19 mouse cellular contexts compared by ENCODE assay signal in the genomic region with DNA sequence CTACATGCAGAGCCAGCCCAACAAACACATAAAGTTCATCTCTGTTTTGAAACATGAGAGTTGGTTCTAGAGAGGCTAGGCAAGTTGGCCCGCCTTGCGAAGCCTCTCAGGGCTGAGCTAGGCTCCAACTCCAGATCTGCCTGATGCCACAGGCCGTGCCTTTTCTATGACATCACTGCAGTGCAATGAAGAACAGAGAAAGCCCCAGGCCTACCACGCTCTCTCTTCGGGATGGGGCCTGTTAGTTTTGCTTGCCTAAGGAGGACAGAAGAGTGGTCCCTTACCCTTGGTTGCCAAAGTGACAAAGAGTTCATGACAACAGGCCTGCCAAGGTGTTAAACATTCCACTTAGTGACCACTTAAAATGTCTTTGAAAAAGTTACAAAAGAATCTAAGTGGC.
DNase-seq lines count a peak whose midpoint lies in the region; ATAC-seq and TF ChIP-seq lines count a peak whose summit lies in the region.
"Had no signal": no experiment of that assay in that cellular context is flagged by ENCODE, and none has a peak within 500 bp of the region (broad histone marks: within the 10 kb centered on the region; RNA-seq: fewer than 3 reads in every experiment).

No protein-coding gene starts in this region.

- H3K4me3 ChIP-seq in heart, embryonic 14.5 days (ENCODE audit: control insufficient read depth in 1 of 2, insufficient read depth in 1 of 2, low read depth in 1 of 2, low read length in 2 of 2) = no peak overlapping the region
- no peak overlapping the region for H3K4me3 ChIP-seq in embryonic facial prominence, embryonic 10.5 days
- no peak overlapping the region for H3K4me3 ChIP-seq in lung, adult 2 months (replicated peaks; ENCODE audit: extremely low read depth, low read depth, low read length)
- H3K4me3 ChIP-seq: midbrain, embryonic 12.5 days; myocyte; neural tube, embryonic 15.5 days had no signal

- TF ChIP-seq POLR2A in lung, adult 2 months (IDR thresholded peaks at IDR 0.05; ENCODE audit: borderline replicate concordance, extremely low read depth, low read depth, low read length) = no peak

- no peak overlapping the region for H3K4me2 ChIP-seq in heart, embryonic 14.5 days (ENCODE audit: low read length)
- H3K4me2 ChIP-seq: midbrain, embryonic 12.5 days; neural tube, embryonic 15.5 days had no signal

- WGBS in heart, embryonic 14.5 days = 25% methylated on average over 5 of the region's 5 CpGs
- 80% methylated on average over 5 of the region's 5 CpGs for WGBS in embryonic facial prominence, embryonic 10.5 days
- WGBS in lung, adult 2 months = 57% methylated on average over 5 of the region's 5 CpGs

- no peaks in the 10 kb centered on the region for H3K9me3 ChIP-seq in heart, embryonic 14.5 days (ENCODE audit: control insufficient read depth, low read length)
- no peaks in the 10 kb centered on the region for H3K9me3 ChIP-seq in embryonic facial prominence, embryonic 10.5 days
- H3K9me3 ChIP-seq: midbrain, embryonic 12.5 days; neural tube, embryonic 15.5 days had no signal

- no peak for ATAC-seq in heart, embryonic 14.5 days (ENCODE audit: insufficient number of reproducible peaks, insufficient read depth, low FRiP score, low read depth)
- ATAC-seq: activated CD4-positive, CD25-positive, alpha-beta regulatory T cell, adult 4 months; liver, postnatal 0 days had no signal

- peak overlapping the region; percentile 58 to 66 for H3K27ac ChIP-seq in heart, embryonic 14.5 days (replicated peaks in 1 of 2; ENCODE audit: control insufficient read depth in 1 of 2, insufficient read depth in 1 of 2, low read depth in 2 of 2, low read length in 2 of 2)
- H3K27ac ChIP-seq in embryonic facial prominence, embryonic 10.5 days (replicated peaks) = 0 out of 2 replicates have a peak overlapping the region, but pooled peaks have one; percentile 5
- H3K27ac ChIP-seq: midbrain, embryonic 12.5 days; neural tube, embryonic 15.5 days had no signal

- peaks cover 48 to 73% of the 10 kb centered on the region in 2 experiments for H3K4me1 ChIP-seq in heart, embryonic 14.5 days (ENCODE audit: control insufficient read depth in 2 of 2, insufficient read depth in 2 of 2, low read length in 2 of 2)
- H3K4me1 ChIP-seq in embryonic facial prominence, embryonic 10.5 days = peaks cover 29% of the 10 kb centered on the region
- peaks cover 35% of the 10 kb centered on the region for H3K4me1 ChIP-seq in lung, adult 2 months (ENCODE audit: control insufficient read depth, insufficient read depth, low read length)
- H3K4me1 ChIP-seq: midbrain, embryonic 12.5 days had no signal

- TF ChIP-seq CTCF in lung, adult 2 months (IDR thresholded peaks at IDR 0.05; ENCODE audit: insufficient read depth, low read length) = no peak

- H3K27me3 ChIP-seq in heart, embryonic 14.5 days (ENCODE audit: control insufficient read depth, insufficient read depth, low read length) = no peaks in the 10 kb centered on the region
- no peaks in the 10 kb centered on the region for H3K27me3 ChIP-seq in embryonic facial prominence, embryonic 10.5 days (replicated peaks; ENCODE audit: low read depth, poor library complexity, severe bottlenecking)
- H3K27me3 ChIP-seq: midbrain, embryonic 12.5 days; neural tube, embryonic 15.5 days had no signal

- H3K9ac ChIP-seq in heart, embryonic 14.5 days (ENCODE audit: low read length) = no peak overlapping the region
- H3K9ac ChIP-seq: liver, postnatal 0 days; midbrain, embryonic 12.5 days; neural tube, embryonic 15.5 days had no signal

- DNase-seq in heart, adult 9 months (ENCODE audit: low spot score in 2 of 2) = no peak
- no peak for DNase-seq in embryonic facial prominence, embryonic 10.5 days (ENCODE audit: low spot score)
- peak; percentile 51 for DNase-seq in lung, adult 2 months
- DNase-seq in lung, postnatal 36 days = peak; percentile 74
- no peak for DNase-seq in T-cell, adult 2 months (ENCODE audit: low spot score)
- DNase-seq in layer of hippocampus, adult 18-20 months (ENCODE audit: low spot score in 2 of 2) = no peak
- DNase-seq: adrenal gland, postnatal 25 days; cerebellum, adult 9-11 months; gastrocnemius, postnatal 10 days; kidney, adult 2 months; kidney, postnatal 25 days; liver; liver, postnatal 0 days; right cerebral cortex, postnatal 4 days had no signal

- no peaks in the 10 kb centered on the region for H3K36me3 ChIP-seq in heart, embryonic 14.5 days (ENCODE audit: control insufficient read depth, insufficient read depth, low read length)
- no peaks in the 10 kb centered on the region for H3K36me3 ChIP-seq in embryonic facial prominence, embryonic 10.5 days (replicated peaks)
- H3K36me3 ChIP-seq: midbrain, embryonic 12.5 days; neural tube, embryonic 15.5 days had no signal

Comparison
In these comparisons a context has a peak if more than half of its experiments do, and no peak if none do; other contexts are left out.
1. DNase-seq: peak in lung, adult 2 months (single experiment) and lung, postnatal 36 days (single experiment); none in heart, adult 9 months (0 of 2), embryonic facial prominence, embryonic 10.5 days (single experiment), T-cell, adult 2 months (single experiment) and layer of hippocampus, adult 18-20 months (0 of 2).